Mouse (Mus musculus): Measurements from ENCODE around the gene Hps3. TPM values are rescaled to one million over a fixed set of nuclear protein-coding genes. Genes with fewer than 3 reads are reported as not detected.
"Not testable (repeated sequence)": the region's sequence is repeated elsewhere in the genome, so short reads cannot be mapped to it uniquely, and the experiment has no call there.

The Hps3 gene
- total and polyA plus RNA-seq, 2 experiments from 2014 or later, result 9.4 to 11.0 TPM

DNA sequence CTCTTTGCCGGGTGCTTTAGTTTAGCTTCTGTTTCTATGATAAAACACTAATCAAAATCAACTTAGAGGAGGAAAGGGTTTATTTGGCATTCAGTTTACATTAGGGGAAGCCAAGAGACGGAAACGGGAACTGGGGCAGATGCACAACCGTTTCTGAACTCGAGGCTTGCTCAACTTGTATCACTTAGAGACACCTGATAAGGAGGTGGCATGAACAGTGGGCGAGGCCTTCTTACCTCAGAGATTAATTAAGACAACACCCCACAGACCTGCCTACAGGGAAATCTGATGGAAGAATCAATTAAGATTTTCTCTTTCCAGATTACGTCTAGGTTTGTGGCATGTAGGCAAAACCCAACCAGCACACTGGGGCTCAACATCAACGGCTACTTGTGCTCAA is 17.0 kb downstream of the Hps3 start:
- WGBS, result 69% methylated on average over 8 of the region's 8 CpGs
- Histone ChIP-seq H3K9me3 (replicated peaks; ENCODE audit: control insufficient read depth, low read length) (no peaks in the 10 kb centered on the region), H3K9ac (replicated peaks; ENCODE audit: low read depth, low read length) (no peak overlapping the region), H3K4me1 (ENCODE audit: control insufficient read depth, insufficient read depth) (no peaks in the 10 kb centered on the region), H3K27me3 (ENCODE audit: control insufficient read depth, insufficient read depth, low read length) (no peaks in the 10 kb centered on the region), H3K36me3 (replicated peaks; ENCODE audit: control insufficient read depth, insufficient read depth, low read length) (peaks cover 69% of the 10 kb centered on the region), H3K4me2 (ENCODE audit: low read depth, low read length) (no peak overlapping the region), H3K27ac (ENCODE audit: low read depth) (no peak overlapping the region), H3K4me3 (ENCODE audit: low read depth, low read length) (no peak overlapping the region)
- DNase-seq (ENCODE audit: low spot score) (no peak), ATAC-seq (ENCODE audit: insufficient read depth, low read depth) (no peak)
- TF ChIP-seq EP300 (IDR thresholded peaks at IDR 0.05; ENCODE audit: low read depth) (no peak), CTCF (IDR thresholded peaks at IDR 0.05; ENCODE audit: low read depth) (no peak)

- DNase-seq (ENCODE audit: low spot score), result no peak
- Histone ChIP-seq H3K4me3 (ENCODE audit: low read depth, low read length) (no peak overlapping the region), H3K4me2 (ENCODE audit: low read depth, low read length) (no peak overlapping the region), H3K36me3 (replicated peaks; ENCODE audit: control insufficient read depth, insufficient read depth, low read length) (peaks cover 64% of the 10 kb centered on the region), H3K9ac (replicated peaks; ENCODE audit: low read depth, low read length) (no peak overlapping the region), H3K27ac (ENCODE audit: low read depth) (no peak overlapping the region), H3K9me3 (replicated peaks; ENCODE audit: control insufficient read depth, low read length) (no peaks in the 10 kb centered on the region), H3K4me1 (ENCODE audit: control insufficient read depth, insufficient read depth) (no peaks in the 10 kb centered on the region), H3K27me3 (ENCODE audit: control insufficient read depth, insufficient read depth, low read length) (no peaks in the 10 kb centered on the region)
- TF ChIP-seq EP300 (IDR thresholded peaks at IDR 0.05; ENCODE audit: low read depth) (no peak), CTCF (IDR thresholded peaks at IDR 0.05; ENCODE audit: low read depth) (no peak)
- WGBS, result 88% methylated on average over 2 of the region's 2 CpGs
- ATAC-seq (ENCODE audit: insufficient read depth, low read depth), result no peak
Observed at GRCm38 (mm10) chr3:20014454-20014853, 20.7 kb downstream of the Hps3 start.

DNA sequence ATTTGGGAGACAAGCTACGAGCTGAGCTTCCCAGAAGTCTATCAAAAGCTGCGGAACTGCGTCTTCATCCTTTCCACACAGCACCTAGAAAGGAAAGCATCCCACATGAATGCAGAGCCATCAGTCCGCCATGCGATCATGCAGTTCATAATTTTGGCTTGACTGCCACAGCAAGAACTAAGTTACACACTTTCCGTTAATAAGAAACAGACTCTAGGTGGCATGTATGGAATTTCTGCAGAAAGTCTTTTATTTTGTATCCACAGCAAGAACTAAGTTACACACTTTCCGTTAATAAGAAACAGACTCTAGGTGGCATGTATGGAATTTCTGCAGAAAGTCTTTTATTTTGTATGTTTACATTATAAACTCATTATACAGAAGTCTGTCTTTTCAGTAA is 24.2 kb downstream of the Hps3 start:
- H3K27ac ChIP-seq (ENCODE audit: low read depth); DNase-seq (ENCODE audit: low spot score); ATAC-seq (ENCODE audit: insufficient read depth, low read depth); H3K9ac ChIP-seq (replicated peaks; ENCODE audit: low read depth, low read length); H3K4me3 ChIP-seq (ENCODE audit: low read depth, low read length); H3K4me1 ChIP-seq (ENCODE audit: control insufficient read depth, insufficient read depth); H3K27me3 ChIP-seq (ENCODE audit: control insufficient read depth, insufficient read depth, low read length); H3K9me3 ChIP-seq (replicated peaks; ENCODE audit: control insufficient read depth, low read length); H3K4me2 ChIP-seq (ENCODE audit: low read depth, low read length): not testable (repeated sequence)
- WGBS, result 85% methylated on average over 7 of the region's 7 CpGs
- H3K36me3 ChIP-seq (replicated peaks; ENCODE audit: control insufficient read depth, insufficient read depth, low read length), result peaks cover 58% of the 10 kb centered on the region

DNA sequence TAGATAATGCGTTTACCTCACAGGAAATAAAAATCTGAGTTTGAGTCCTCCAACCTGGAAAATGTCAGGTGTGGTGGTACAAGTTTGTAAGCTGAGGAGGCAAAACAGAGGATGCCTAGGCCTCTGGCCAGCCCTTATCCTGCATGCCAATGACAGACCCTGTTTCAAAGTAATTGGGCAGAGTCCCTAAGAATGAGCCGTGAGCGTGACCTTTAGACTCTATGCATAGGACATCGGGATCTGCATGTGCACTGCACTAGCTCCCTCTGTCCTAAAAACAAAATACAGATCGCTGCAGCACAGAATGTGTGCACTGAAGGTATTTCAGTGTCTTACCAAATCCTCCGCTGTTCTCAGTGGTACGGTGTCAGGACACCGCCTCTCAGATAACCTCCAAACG is 24.7 kb downstream of the Hps3 start:
- no peak for TF ChIP-seq EP300 (IDR thresholded peaks at IDR 0.05; ENCODE audit: low read depth)
- TF ChIP-seq CTCF (IDR thresholded peaks at IDR 0.05; ENCODE audit: low read depth), result no peak
- no peak overlapping the region for H3K27ac ChIP-seq (ENCODE audit: low read depth)
- 86% methylated on average over 9 of the region's 9 CpGs for WGBS
- H3K4me1 ChIP-seq (ENCODE audit: control insufficient read depth, insufficient read depth), result no peaks in the 10 kb centered on the region
- no peak overlapping the region for H3K9ac ChIP-seq (replicated peaks; ENCODE audit: low read depth, low read length)
- H3K9me3 ChIP-seq (replicated peaks; ENCODE audit: control insufficient read depth, low read length), result no peaks in the 10 kb centered on the region
- H3K27me3 ChIP-seq (ENCODE audit: control insufficient read depth, insufficient read depth, low read length), result no peaks in the 10 kb centered on the region
- no peak overlapping the region for H3K4me3 ChIP-seq (ENCODE audit: low read depth, low read length)
- no peak overlapping the region for H3K4me2 ChIP-seq (ENCODE audit: low read depth, low read length)
- peaks cover 57% of the 10 kb centered on the region for H3K36me3 ChIP-seq (replicated peaks; ENCODE audit: control insufficient read depth, insufficient read depth, low read length)
- DNase-seq (ENCODE audit: low spot score) (no peak), ATAC-seq (ENCODE audit: insufficient read depth, low read depth) (no peak)

- no peak overlapping the region for H3K4me3 ChIP-seq (ENCODE audit: low read depth, low read length)
- DNase-seq (ENCODE audit: low spot score), result no peak
- WGBS, result 58% methylated on average over 5 of the region's 5 CpGs
- H3K4me1 ChIP-seq (ENCODE audit: control insufficient read depth, insufficient read depth), result no peaks in the 10 kb centered on the region
- H3K4me2 ChIP-seq (ENCODE audit: low read depth, low read length), result no peak overlapping the region
- H3K9me3 ChIP-seq (replicated peaks; ENCODE audit: control insufficient read depth, low read length), result no peaks in the 10 kb centered on the region
- H3K27me3 ChIP-seq (ENCODE audit: control insufficient read depth, insufficient read depth, low read length), result no peaks in the 10 kb centered on the region
- H3K36me3 ChIP-seq (replicated peaks; ENCODE audit: control insufficient read depth, insufficient read depth, low read length), result peaks cover 55% of the 10 kb centered on the region
- TF ChIP-seq EP300 (IDR thresholded peaks at IDR 0.05; ENCODE audit: low read depth) (no peak), CTCF (IDR thresholded peaks at IDR 0.05; ENCODE audit: low read depth) (no peak)
- H3K9ac ChIP-seq (replicated peaks; ENCODE audit: low read depth, low read length), result no peak overlapping the region
- no peak overlapping the region for H3K27ac ChIP-seq (ENCODE audit: low read depth)
- no peak for ATAC-seq (ENCODE audit: insufficient read depth, low read depth)
Observed at GRCm38 (mm10) chr3:20007759-20008158, 27.4 kb downstream of the Hps3 start.

- Histone ChIP-seq H3K27ac (ENCODE audit: low read depth) (no peak overlapping the region), H3K36me3 (replicated peaks; ENCODE audit: control insufficient read depth, insufficient read depth, low read length) (peaks cover 54% of the 10 kb centered on the region), H3K4me2 (ENCODE audit: low read depth, low read length) (no peak overlapping the region), H3K9ac (replicated peaks; ENCODE audit: low read depth, low read length) (no peak overlapping the region), H3K27me3 (ENCODE audit: control insufficient read depth, insufficient read depth, low read length) (no peaks in the 10 kb centered on the region), H3K4me3 (ENCODE audit: low read depth, low read length) (no peak overlapping the region), H3K9me3 (replicated peaks; ENCODE audit: control insufficient read depth, low read length) (no peaks in the 10 kb centered on the region), H3K4me1 (ENCODE audit: control insufficient read depth, insufficient read depth) (no peaks in the 10 kb centered on the region)
- ATAC-seq (ENCODE audit: insufficient read depth, low read depth) (no peak), DNase-seq (ENCODE audit: low spot score) (no peak)
- TF ChIP-seq CTCF (IDR thresholded peaks at IDR 0.05; ENCODE audit: low read depth), result no peak
- WGBS, result 86% methylated on average over 4 of the region's 4 CpGs
Observed at GRCm38 (mm10) chr3:20007275-20007674, 27.8 kb downstream of the Hps3 start.

Data from heart, postnatal 0 days (tissue).